Mouse (Mus musculus) embryo, embryonic 11 days (tissue): ENCODE results near the gene Cops4.
A peak's percentile ranks its signal among the peaks of the same experiment; 100 is the strongest.

Experiments
- DNase-seq: peaks from one replicate; pipeline ENCODE4 v3.0.0-alpha.2; 2015

Gene Cops4

DNA sequence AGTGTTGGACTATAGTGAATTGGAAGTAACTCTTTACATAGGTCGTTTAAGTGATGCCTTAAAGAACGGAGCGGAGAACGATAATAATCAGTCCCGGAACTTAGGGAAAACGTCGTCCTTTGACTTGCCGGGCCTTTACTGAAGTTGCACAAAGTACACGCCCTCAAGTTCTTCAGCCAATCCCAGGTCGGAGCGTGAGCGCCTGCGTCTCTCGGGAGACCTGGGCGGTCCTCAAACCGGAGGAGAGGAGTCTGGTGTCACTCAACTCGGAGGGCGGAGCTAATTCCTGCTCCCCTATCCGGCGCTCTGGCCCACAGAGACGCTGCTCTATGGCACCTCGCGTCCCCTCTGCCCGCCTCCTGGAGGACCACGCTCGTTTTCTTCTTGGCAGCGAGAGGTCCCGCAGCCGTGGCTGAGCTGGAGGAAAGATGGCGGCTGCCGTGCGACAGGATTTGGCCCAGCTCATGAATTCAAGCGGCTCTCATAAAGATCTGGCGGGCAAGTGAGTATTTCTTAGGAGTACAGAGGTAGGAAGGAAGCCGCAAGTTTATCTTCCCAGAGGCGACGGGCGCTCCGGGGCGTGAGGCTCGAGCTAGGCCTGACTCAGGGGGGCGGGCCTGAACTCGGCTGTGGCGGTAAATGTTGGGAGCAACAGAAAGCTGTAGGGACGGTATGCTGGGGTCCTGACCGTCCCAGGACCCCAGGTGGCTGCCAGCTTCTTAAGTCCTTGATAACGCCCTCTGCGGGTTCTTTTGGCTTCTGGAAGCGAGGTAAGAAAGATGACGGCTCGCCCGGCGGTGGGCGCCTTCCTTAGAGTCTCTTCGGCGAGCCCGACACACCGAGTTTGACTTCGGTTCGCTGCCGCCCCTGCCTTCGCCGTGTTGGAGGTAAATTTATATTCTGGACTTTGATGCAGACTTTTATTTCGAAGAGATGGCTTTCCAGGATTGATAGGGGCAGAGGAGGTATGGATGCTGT is at the start of gene Cops4:
Gene Cops4 (plus strand): TSS at position 261 of the 978 bp plus-strand sequence.
- DNase-seq: peak; percentile 100

DNA sequence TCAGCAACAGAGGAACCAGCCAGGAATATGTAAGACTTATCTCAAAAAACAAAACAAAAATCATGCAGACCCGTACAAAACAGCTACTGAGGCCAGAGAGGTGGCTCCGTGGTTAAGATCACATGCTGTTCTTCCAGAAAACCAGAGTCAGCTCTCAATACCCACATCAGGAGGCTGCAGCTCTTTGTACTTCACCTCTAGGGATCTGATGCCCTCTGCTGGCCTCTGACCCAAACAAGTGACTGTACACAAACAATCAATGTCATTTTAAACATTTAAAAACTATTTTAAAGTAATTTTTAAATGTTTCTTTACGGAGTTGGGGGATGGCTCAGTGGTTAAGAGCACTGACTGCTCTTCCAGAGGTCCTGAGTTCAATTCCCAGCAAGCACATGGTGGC is 41.8 kb upstream of the Cops4 start:
- DNase-seq: no peak

DNA sequence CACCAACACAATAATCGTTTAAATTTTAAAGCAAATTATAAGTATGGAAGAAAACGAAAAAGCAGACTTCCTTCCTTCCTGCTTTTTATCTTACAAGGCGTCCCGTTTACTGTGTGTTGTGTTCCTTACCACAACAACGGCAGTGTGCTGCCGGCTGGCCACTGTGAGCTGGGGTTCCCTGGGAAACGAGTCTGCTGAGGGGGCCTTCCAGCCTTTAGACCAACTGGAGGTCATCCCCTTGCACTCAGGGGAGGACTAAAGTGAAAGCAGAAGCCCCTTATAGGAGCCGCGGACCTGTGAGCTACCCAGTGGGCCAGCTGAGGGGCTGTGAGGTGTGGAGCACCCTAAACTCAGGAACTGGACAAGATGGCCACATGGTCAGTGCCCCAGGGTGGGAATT is 40.5 kb upstream of the Cops4 start:
- DNase-seq: no peak

DNA sequence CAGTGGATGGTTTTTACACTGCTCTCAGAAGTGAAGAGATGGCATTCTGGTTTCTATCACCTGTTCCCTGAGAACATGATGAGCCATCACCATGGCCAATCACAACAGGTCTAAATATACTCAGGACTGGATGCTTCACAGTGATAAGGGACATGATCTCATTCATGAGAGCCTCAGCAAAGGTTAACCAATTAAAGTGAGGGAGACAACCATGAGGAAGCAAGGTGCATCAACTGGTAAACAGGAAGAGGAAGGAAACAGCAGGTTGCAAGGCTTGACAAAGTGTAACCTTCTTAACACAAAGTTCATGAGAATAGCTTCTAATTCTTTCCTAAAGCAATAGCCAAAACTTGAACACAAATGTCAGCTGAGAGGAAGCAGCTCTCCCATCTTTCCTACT is 34.5 kb upstream of the Cops4 start:
- no peak for DNase-seq

GRCm38 (mm10) chr5:100487120-100487519 is 31.0 kb upstream of the Cops4 start:
- no peak for DNase-seq

DNA sequence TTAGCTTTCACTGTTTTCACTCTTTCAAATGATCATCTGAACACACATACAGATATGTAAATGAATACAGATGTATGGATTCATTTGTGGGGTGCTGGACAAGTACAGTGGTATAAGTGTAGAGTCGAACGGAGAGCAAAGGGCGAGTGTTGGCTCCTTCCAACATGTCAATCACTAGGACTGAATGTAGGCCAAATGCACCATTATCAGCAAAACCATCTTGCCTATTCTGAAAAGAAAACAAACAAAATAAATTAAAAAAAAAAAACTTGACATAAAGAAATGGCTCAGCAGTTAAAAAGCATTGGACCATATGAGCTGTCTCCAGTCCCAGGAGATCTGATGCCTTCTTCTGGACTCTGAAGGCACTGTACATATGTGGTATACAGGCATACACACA is 29.9 kb upstream of the Cops4 start:
- no peak for DNase-seq

DNA sequence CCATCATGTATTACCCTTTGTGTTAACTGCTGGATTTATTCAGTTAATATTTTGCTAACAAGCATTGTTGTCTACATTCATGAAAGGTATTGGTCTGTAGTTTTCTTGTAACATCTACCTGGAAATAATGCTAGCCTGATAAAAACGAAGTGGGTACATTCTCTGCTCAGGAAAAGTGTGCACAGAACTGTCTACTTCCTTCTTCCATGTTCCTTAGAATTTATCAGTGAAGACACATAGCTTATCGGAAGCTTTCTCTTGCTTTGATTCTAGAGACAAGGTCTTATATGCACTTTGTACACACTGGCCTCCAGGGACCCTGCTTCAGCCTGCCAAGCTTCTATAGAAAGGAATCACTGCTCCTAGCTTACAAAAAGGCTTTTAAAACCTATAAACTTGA is 28.8 kb upstream of the Cops4 start:
- no peak for DNase-seq

GRCm38 (mm10) chr5:100491704-100492103 is 26.4 kb upstream of the Cops4 start:
- no peak for DNase-seq

- DNase-seq: peak; percentile 83
These were observed 19.5 kb upstream of the Cops4 start for GRCm38 (mm10) chr5:100498436-100499180.

- DNase-seq: no peak
These were observed 18.9 kb upstream of the Cops4 start for GRCm38 (mm10) chr5:100499243-100499642.

DNA sequence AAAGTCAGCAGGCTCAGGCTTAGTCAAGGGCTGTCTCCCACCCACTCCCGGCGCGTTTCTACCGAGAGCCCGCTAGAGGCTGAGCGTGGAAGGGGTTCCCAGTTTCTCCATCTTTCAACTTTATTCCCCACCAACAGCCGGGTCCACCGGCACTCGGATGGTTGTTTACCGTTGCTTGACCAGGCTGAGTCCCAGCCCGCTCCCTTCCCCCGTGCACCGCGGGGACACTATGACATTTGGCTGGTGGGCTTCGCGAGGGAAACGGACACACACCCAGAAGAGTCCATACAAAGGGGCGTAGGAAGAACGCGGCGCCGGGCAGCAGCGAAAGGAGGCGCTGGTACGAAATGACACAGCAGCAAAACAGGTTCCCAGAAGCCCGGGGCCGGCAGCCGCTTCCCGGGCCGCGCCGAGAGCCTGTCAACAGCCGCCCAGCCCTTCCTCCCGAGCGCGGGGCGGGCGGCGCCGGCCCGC is 18.2 kb upstream of the Cops4 start:
- peak; percentile 72 for DNase-seq

DNA sequence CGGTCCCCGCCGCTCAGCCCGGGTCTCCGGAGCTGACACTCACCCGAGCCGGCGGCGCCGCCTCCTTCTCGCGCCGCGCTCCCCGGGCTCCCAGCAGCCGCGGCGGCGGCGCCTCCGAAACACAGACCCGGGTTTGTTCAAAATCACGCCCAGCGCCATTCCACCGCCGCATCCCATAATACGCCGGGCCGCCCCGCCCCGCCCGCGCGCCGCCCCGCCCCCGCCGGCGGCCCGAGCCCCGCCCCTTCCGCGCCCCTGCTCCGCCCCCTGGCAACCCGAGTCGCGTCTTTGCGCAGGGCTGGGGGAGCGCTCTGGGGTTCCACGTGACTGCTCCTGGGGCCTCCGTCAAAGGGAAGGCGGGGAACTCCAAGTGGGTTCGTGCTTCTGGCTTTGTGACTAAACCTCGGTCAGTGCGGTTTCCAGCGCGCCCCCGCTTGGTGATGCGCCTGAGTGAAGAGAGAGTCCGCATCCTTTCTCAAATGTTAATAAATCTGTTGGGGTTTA is 17.6 kb upstream of the Cops4 start, which contains the start of gene Lin54:
Gene Lin54 (minus strand): TSS at position 182 of the 504 bp plus-strand sequence.
- DNase-seq: peak; percentile 96

GRCm38 (mm10) chr5:100501267-100501666 is 16.8 kb upstream of the Cops4 start:
- DNase-seq: no peak

- DNase-seq: no peak
These were observed 8.9 kb upstream of the Cops4 start for GRCm38 (mm10) chr5:100509247-100509646.

DNA sequence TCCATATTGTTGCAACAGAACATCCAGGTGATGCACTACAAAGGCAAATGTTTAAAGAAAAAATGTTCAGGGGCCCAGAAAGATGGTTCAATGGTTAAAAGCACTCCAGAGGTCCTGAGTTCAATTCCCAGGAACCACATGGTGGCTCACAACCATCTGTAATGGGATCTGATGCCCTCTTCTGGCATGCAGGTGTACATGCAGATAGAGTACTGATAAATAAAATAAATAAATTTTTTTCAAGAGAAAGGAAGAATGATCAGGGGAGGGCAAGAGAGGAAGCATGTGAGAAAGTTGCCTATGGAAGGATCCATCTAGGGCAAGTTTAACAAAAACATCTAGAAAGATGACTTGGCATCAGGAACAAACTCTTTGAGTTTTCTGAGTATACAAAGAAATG is 5.5 kb upstream of the Cops4 start:
- no peak for DNase-seq

- DNase-seq: no peak
These were observed 910 bp downstream of the Cops4 start for GRCm38 (mm10) chr5:100519027-100519411.

- DNase-seq: no peak
These were observed 2.1 kb downstream of the Cops4 start for GRCm38 (mm10) chr5:100520223-100520622.

DNA sequence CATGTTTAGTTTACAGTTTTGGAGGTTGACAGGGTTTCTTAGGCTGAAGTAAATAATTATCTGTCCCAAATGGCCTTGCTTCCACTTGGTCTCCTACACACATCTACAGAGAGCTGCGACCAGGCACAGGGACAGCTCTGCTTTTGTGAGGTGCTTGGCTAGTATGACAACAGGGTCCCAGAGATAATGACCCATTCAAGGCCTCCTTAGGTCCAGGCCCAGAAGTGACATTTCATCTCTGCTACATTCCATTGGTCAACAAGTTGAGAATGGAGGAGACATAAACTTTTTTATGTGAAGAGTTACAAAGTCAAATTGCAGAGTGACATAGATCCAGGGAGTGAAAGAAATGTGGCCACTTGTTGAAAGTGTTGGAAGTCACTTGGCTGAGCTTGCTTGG is 5.2 kb downstream of the Cops4 start:
- DNase-seq: no peak

DNA sequence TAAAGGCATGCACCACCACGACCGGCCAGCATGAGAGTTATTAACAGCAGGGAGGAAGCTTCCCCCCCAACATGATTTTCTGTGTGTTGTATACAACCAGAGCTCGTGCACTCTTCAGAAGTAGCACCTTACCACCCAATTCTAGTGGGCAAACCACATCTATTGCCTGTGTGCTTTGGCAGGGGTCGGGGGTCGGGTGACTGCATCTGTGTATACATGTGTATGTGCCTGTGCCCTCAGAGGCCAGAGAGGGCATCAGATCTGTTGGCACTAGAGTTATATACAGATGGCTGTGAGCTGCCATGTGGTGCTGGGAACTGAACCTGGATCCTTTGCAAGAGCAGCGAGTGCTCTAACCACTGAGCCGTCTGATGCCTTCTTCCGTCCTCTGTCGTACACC is 6.8 kb downstream of the Cops4 start:
- DNase-seq: no peak

- no peak for DNase-seq
These were observed 7.5 kb downstream of the Cops4 start for GRCm38 (mm10) chr5:100525620-100526019.

- no peak for DNase-seq
These were observed 8.1 kb downstream of the Cops4 start for GRCm38 (mm10) chr5:100526164-100526563.

- no peak for DNase-seq
These were observed 17.7 kb downstream of the Cops4 start for GRCm38 (mm10) chr5:100535826-100536225.

DNA sequence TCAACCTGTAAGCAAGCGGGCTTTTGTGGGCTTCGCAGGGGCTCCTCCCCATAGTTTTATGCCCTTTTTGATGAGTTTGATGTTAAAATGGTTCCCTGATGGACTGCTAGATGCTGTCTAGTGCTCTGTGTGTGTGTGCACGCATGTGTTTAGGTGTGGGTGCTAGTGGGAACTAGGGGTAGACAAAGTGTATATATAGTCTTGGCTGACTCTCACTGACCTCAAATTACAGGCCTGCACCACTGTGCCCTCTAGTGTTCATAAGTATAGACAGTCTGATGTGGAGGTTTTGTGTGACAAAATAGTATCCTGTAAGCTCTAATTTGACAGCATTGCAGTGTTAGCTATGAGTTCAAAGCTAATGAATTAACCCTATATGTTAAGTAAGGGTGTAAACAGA is 18.5 kb downstream of the Cops4 start:
- DNase-seq: peak; percentile 61
